Mouse (Mus musculus) hindbrain, embryonic 13.5 days (tissue): ENCODE data around the gene Surf4. TPM values are rescaled to one million over a fixed set of nuclear protein-coding genes. Genes with fewer than 3 reads are reported as not detected.

ENCODE experiments used
- ATAC-seq: fragments of 200-750 bp; cut with Nextera tagmentation; 2 replicates; pipeline ENCODE4 v1.8.0; 2017; ENCODE audit warnings: moderate TSS enrichment; ENCODE audit not compliant: low FRiP score
- H3K27ac ChIP-seq: fragments of 300-500 bp; sonication (generic); 2 replicates; pipeline ENCODE4 v1.5.1; 2015; ENCODE audit warnings: inconsistent platforms, mild to moderate bottlenecking, moderate library complexity
- H3K27me3 ChIP-seq: fragments of 300-500 bp; sonication (generic); 2 replicates; pipeline ENCODE4 v1.6.1; 2015; ENCODE audit warnings: mild to moderate bottlenecking, inconsistent platforms
- H3K36me3 ChIP-seq: fragments of 300-500 bp; sonication (generic); 2 replicates; pipeline ENCODE4 v1.6.1; 2015; ENCODE audit warnings: mild to moderate bottlenecking, inconsistent platforms
- H3K4me1 ChIP-seq: fragments of 300-500 bp; sonication (generic); replicated peaks from 2 replicates; pipeline ENCODE4 v1.6.1; 2015; ENCODE audit warnings: inconsistent platforms
- H3K4me2 ChIP-seq: fragments of 300-500 bp; sonication (generic); 2 replicates; pipeline ENCODE4 v1.6.1; 2015; ENCODE audit warnings: inconsistent platforms, mild to moderate bottlenecking, moderate library complexity
- H3K4me3 ChIP-seq: fragments of 300-500 bp; sonication (generic); 2 replicates; pipeline ENCODE4 v1.5.1; 2015; ENCODE audit warnings: mild to moderate bottlenecking, inconsistent platforms
- H3K9ac ChIP-seq: fragments of 300-500 bp; sonication (generic); 2 replicates; pipeline ENCODE4 v1.6.1; 2015; ENCODE audit warnings: mild to moderate bottlenecking, inconsistent platforms
- H3K9me3 ChIP-seq: fragments of 300-500 bp; sonication (generic); 2 replicates; pipeline ENCODE4 v1.6.1; 2016; ENCODE audit warnings: inconsistent platforms
- WGBS: fragments of 180-500 bp; shearing (Covaris S2); methylation state at CpG from one replicate; pipeline ENCODE4 v1.1.7; 2015; 5-methylcytosine and 5-hydroxymethylcytosine counted together
- polyA plus RNA-seq: library from polyadenylated mRNA; unstranded; fragments of >200 nt; fragmentation: Nextera tagmentation; extraction: Ambion mirVana; gene quantifications from 2 replicates; pipeline ENCODE4 v1.2.1, GENCODE M21; 2015

The Surf4 gene
- 113 and 114 TPM in 2 replicates for polyA plus RNA-seq

DNA sequence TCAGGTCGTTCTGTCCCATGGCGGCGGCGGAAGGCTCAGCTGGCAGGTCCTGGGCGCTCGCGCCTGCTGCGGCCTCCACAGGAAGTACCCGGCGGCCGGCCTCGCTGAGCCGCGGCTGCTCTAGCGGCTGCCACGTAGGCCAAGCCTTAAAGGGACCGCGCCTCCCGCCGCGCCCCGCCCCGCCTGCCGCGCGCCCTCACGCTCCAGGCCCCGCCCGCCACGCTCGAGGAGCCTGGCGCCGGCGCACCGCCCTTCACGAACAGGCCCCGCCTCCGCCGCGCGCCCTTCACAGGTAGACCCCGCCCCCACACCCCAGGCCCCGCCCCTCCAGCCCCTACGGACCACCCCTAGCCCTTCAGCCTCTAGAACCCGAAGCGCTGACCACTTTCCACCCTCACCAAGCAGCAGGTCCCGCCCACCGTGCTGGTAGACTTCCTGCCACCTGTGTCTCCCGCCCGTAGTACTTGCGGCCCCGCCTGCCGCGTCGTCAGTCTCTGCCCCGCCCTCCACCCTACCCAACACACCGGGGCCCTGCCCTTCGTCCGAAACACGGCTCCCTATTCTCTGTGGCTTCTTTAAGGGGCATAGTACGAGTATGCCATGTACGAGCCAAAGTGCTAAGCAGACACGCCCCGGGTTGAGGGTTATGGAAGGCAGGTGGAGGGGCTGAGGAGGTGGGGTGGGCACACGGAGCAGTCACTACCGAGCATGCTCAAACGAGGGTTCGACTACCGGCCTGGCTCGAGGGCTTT lies at the start of gene Surf4, which contains the start of gene Stkld1:
Gene Surf4 (minus strand): TSS at position 625 of the 752 bp plus-strand sequence.
Gene Stkld1 (plus strand): TSS at position 744 of the 752 bp plus-strand sequence.
- WGBS: 1% methylated on average over 61 of the region's 70 CpGs
- H3K36me3 ChIP-seq: peaks cover 25% of the 10 kb centered on the region
- peak within 1 kb of the TSS; percentile 96 for H3K4me3 ChIP-seq
- no peaks in the 10 kb centered on the region for H3K9me3 ChIP-seq
- peak within 1 kb of the TSS; percentile 89 for H3K4me2 ChIP-seq
- peaks cover 30% of the 10 kb centered on the region for H3K4me1 ChIP-seq
- ATAC-seq: peak; percentile 95
- H3K27ac ChIP-seq: peak within 1 kb of the TSS; percentile 88
- H3K27me3 ChIP-seq: no peaks in the 10 kb centered on the region
- peak within 1 kb of the TSS; percentile 97 for H3K9ac ChIP-seq

- Histone ChIP-seq H3K27me3 (0 out of 2 replicates have a peak, but pooled peaks cover 3% of the 10 kb centered on the region), H3K9me3 (no peaks in the 10 kb centered on the region), H3K4me3 (no peak overlapping the region), H3K27ac (no peak overlapping the region), H3K4me2 (no peak overlapping the region), H3K4me1 (no peaks in the 10 kb centered on the region), H3K36me3 (no peaks in the 10 kb centered on the region), H3K9ac (no peak overlapping the region)
- 75% methylated on average over 1 of the region's 1 CpGs for WGBS
- ATAC-seq: no peak
Observed at GRCm38 (mm10) chr2:26980361-26980760, 46.6 kb upstream of the Surf4 start.

DNA sequence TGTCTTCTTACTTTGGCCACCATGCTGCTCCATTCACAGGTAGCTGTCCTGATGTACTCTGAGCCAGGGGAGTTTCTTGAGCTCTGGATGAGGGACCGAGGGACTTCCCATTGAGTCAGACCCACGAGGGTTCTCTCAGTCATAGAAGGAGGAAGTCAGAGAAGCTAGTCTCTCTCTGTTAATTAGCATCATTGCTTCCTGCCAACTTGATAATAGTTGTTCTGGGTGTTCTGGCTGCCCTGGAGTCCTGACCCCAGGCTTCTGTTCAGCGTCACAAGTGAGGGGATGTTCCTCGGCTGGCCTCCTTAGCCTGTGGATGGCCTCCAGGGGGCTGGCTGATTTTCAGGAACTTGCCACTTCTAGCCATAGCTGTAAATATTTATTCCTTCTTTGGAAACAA lies 40.2 kb upstream of the Surf4 start:
- WGBS: 58% methylated on average over 4 of the region's 4 CpGs
- no peak overlapping the region for H3K9ac ChIP-seq
- no peaks in the 10 kb centered on the region for H3K9me3 ChIP-seq
- 0 out of 2 replicates have a peak, but pooled peaks cover 3% of the 10 kb centered on the region for H3K27me3 ChIP-seq
- H3K4me1 ChIP-seq: no peaks in the 10 kb centered on the region
- H3K4me2 ChIP-seq: no peak overlapping the region
- ATAC-seq: no peak
- no peaks in the 10 kb centered on the region for H3K36me3 ChIP-seq
- H3K27ac ChIP-seq: no peak overlapping the region
- no peak overlapping the region for H3K4me3 ChIP-seq

GRCm38 (mm10) chr2:26973116-26973515 lies 39.4 kb upstream of the Surf4 start, which contains the start of gene Adamts13:
Gene Adamts13, plus strand, starts transcription at chr2:26973416.
- Histone ChIP-seq H3K4me2 (no peak within 1 kb of the TSS), H3K9me3 (no peaks in the 10 kb centered on the region), H3K4me3 (no peak within 1 kb of the TSS), H3K9ac (no peak within 1 kb of the TSS), H3K27me3 (no peaks in the 10 kb centered on the region), H3K4me1 (no peaks in the 10 kb centered on the region), H3K27ac (no peak within 1 kb of the TSS), H3K36me3 (no peaks in the 10 kb centered on the region)
- 73% methylated on average over 3 of the region's 3 CpGs for whole genome bisulfite sequencing
- ATAC-seq: no peak

DNA sequence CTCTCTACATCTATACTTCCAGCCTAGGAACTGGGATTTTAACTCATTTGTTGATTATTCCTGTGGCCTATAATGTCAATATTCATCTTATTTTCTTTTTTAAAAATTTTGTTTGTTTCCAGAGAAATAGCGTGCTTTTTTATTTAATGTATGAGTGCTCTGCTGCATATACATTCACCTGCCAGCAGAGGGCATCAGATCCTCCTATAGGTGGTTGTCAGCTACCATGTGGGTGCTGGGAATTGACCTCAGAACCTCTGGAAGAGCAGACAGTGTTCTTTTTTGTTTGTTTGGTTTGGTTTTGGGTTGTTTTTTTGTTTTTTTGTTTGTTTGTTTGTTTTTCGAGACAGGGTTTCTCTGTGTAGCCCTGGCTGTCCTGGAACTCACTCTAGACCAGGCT lies 33.5 kb upstream of the Surf4 start:
- H3K9ac ChIP-seq: no peak overlapping the region
- H3K36me3 ChIP-seq: 0 out of 2 replicates have a peak, but pooled peaks cover 1% of the 10 kb centered on the region
- H3K9me3 ChIP-seq: no peaks in the 10 kb centered on the region
- ATAC-seq: no peak
- 78% methylated on average over 2 of the region's 2 CpGs for WGBS
- H3K27me3 ChIP-seq: no peaks in the 10 kb centered on the region
- no peak overlapping the region for H3K27ac ChIP-seq
- H3K4me3 ChIP-seq: no peak overlapping the region
- no peak overlapping the region for H3K4me2 ChIP-seq
- peaks cover 18% of the 10 kb centered on the region for H3K4me1 ChIP-seq

GRCm38 (mm10) chr2:26964724-26965370 lies 31.1 kb upstream of the Surf4 start:
- peak; percentile 55 for ATAC-seq
- 15% methylated on average over 14 of the region's 14 CpGs for WGBS
- peak overlapping the region; percentile 80 for H3K9ac ChIP-seq
- H3K9me3 ChIP-seq: no peaks in the 10 kb centered on the region
- peak overlapping the region; percentile 94 for H3K4me2 ChIP-seq
- H3K36me3 ChIP-seq: peaks cover 19% of the 10 kb centered on the region
- peak overlapping the region; percentile 98 for H3K27ac ChIP-seq
- H3K4me3 ChIP-seq: peak overlapping the region; percentile 58
- peaks cover 36% of the 10 kb centered on the region for H3K4me1 ChIP-seq
- no peaks in the 10 kb centered on the region for H3K27me3 ChIP-seq

DNA sequence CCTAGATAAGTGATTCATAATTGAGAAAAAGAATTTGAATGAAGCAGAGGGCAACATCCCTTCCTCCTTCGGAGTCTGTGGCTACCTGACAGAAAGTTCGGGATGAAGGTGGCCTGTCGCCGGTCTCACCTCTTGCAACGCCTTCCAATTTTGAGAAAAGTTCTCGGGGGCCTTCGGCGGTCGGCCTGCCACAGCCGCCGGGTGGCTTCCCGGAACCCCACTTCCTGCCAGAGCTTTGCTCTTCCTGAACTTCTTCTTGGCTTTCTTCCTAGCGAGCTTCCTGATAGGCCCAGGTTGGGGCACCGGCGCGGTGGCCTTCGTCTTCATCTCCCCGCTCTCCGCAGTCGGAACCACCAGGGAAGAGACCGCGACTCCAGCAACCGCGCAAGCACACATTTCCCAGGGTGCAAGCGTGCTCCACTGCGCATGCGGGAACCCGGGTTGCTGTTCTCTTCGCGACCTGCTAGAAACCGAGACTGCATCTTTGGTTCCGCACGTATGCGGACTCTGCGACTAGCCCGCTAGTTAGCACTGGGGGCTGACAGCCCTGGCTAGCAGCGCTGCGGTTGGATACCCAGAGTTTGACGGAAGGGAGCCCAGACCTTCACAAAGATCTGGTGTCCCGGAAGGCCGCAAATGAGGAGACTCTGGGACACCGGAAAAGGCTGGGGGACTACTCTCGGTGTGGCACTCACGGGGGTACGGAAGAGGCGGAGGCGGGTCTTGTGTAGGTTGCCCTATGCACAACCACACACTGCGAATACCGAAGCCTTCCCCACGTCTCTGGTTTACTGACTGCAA lies 30.4 kb upstream of the Surf4 start, which contains the start of gene Rexo4:
Gene Rexo4 (minus strand): TSS at position 464 of the 801 bp plus-strand sequence.
- Histone ChIP-seq H3K4me1 (peaks cover 36% of the 10 kb centered on the region), H3K9me3 (no peaks in the 10 kb centered on the region), H3K4me3 (peak within 1 kb of the TSS; percentile 58), H3K4me2 (peak within 1 kb of the TSS; percentile 94), H3K36me3 (peaks cover 24% of the 10 kb centered on the region), H3K27ac (peak within 1 kb of the TSS; percentile 98), H3K9ac (peak within 1 kb of the TSS; percentile 80), H3K27me3 (no peaks in the 10 kb centered on the region)
- under 1% methylated on average over 50 of the region's 50 CpGs for WGBS
- peak; percentile 98 for ATAC-seq

- Histone ChIP-seq H3K4me3 (no peak overlapping the region), H3K27ac (no peak overlapping the region), H3K27me3 (no peaks in the 10 kb centered on the region), H3K4me2 (no peak overlapping the region), H3K9ac (no peak overlapping the region), H3K4me1 (peaks cover 36% of the 10 kb centered on the region), H3K36me3 (peaks cover 55% of the 10 kb centered on the region), H3K9me3 (no peaks in the 10 kb centered on the region)
- ATAC-seq: no peak
- 78% methylated on average over 4 of the region's 4 CpGs for WGBS
Observed at GRCm38 (mm10) chr2:26960756-26961155, 27.0 kb upstream of the Surf4 start.

- Histone ChIP-seq H3K27me3 (no peaks in the 10 kb centered on the region), H3K27ac (no peak overlapping the region), H3K9ac (no peak overlapping the region), H3K4me3 (no peak overlapping the region), H3K9me3 (no peaks in the 10 kb centered on the region), H3K36me3 (peaks cover 88% of the 10 kb centered on the region), H3K4me2 (no peak overlapping the region), H3K4me1 (peaks cover 20% of the 10 kb centered on the region)
- no peak for ATAC-seq
- 100% methylated on average over 2 of the region's 2 CpGs for WGBS
Observed at GRCm38 (mm10) chr2:26957488-26957859, 23.7 kb upstream of the Surf4 start.

DNA sequence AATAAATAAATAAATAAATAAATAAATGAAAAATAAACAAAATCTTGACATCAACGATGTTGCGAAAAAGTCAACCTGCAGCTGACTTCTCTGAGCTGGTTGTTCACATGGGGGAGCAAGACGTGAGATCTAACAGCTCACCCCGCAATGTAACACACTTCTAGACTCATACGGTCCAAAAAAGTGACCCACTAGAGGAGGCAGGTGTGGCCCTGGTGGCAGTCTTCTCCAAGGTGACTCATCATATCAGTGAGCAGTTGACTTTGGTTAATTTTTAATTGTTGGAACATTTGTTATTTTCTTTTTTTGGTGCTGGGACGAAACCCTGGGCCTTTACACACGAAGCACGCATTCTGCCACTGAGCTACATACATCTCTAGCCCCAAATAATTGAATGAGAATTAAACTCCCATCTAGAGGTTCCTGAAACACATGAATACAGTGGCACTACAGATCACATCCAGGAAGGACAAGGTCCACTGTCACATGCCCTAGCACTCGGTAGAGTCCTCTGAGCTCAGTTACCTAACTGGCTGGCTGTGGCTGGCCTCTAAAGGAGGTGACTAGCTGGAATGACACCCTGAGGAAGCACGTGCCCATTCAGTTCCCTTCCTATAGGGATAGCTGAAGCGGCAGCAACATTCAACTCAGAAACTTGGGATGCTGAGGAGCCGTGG lies 23.2 kb upstream of the Surf4 start:
- no peak overlapping the region for H3K9ac ChIP-seq
- ATAC-seq: no peak
- WGBS: 93% methylated on average over 12 of the region's 12 CpGs
- peaks cover 15% of the 10 kb centered on the region for H3K4me1 ChIP-seq
- H3K27ac ChIP-seq: no peak overlapping the region
- no peak overlapping the region for H3K4me3 ChIP-seq
- peaks cover 89% of the 10 kb centered on the region for H3K36me3 ChIP-seq
- H3K9me3 ChIP-seq: no peaks in the 10 kb centered on the region
- H3K27me3 ChIP-seq: no peaks in the 10 kb centered on the region
- no peak overlapping the region for H3K4me2 ChIP-seq

- H3K36me3 ChIP-seq: peaks cover 94% of the 10 kb centered on the region
- no peak for ATAC-seq
- WGBS: 96% methylated on average over 2 of the region's 2 CpGs
- no peaks in the 10 kb centered on the region for H3K27me3 ChIP-seq
- H3K4me3 ChIP-seq: no peak overlapping the region
- no peak overlapping the region for H3K9ac ChIP-seq
- no peaks in the 10 kb centered on the region for H3K9me3 ChIP-seq
- no peaks in the 10 kb centered on the region for H3K4me1 ChIP-seq
- no peak overlapping the region for H3K4me2 ChIP-seq
- no peak overlapping the region for H3K27ac ChIP-seq
Observed at GRCm38 (mm10) chr2:26954735-26955395, 21.1 kb upstream of the Surf4 start.
